Mouse (Mus musculus): ENCODE data around the gene Synj2. TPM values are rescaled to one million over a fixed set of nuclear protein-coding genes. Genes with fewer than 3 reads are reported as not detected.
A peak's percentile ranks its signal among the peaks of the same experiment; 100 is the strongest.
"Not testable (repeated sequence)": the region's sequence is repeated elsewhere in the genome, so short reads cannot be mapped to it uniquely, and the experiment has no call there.

Gene Synj2
- total RNA-seq, 2 experiments from 2014 or later, result 121 to 135 TPM

DNA sequence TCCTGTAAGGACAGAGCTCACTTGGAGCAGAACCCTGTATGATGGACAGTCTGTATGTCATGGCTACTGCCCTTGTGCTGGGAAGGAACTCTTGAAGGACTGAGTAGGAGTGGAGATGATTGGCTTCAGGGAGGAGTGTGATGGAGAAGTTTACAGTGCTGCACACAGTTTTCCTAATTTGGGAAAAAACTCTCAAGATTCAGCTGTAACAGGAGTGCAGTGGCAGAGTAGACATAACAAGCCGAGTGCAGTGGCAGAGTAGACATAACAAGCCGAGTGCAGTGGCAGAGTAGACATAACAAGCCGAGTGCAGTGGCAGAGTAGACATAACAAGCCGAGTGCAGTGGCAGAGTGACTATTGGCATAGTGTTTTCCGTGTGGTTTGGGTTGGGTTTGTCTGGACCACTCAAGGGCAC, 80.3 kb downstream of the Synj2 start:
- DNase-seq (ENCODE audit: low spot score in 2 of 2), result not testable (repeated sequence)

GRCm38 (mm10) chr17:6025831-6026230, 84.8 kb downstream of the Synj2 start:
- DNase-seq (ENCODE audit: low spot score in 2 of 2), result no peak

GRCm38 (mm10) chr17:6035661-6036060, 94.6 kb downstream of the Synj2 start:
- no peak for DNase-seq (ENCODE audit: low spot score in 2 of 2)

DNA sequence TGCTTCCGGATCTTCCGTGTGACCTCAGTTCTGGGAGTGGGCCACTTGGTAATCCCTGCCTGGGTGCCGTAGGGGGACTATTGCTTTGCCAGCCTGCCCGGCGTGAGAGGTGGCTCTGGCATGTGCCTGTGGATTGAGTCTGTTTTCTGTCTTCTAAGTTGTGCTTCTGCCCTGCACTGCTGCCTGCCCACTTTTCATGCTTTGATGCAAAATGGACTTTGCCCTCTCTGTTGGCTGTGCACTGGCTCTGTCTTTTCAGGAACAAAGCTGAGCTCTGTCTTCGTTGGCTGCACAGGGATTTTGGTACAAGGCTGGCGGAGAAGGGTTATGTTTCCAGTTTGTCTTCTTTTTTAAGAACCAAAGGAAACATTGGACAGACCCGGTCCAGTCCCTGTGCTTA, 95.4 kb downstream of the Synj2 start:
- DNase-seq (ENCODE audit: low spot score in 2 of 2), result no peak

GRCm38 (mm10) chr17:6036872-6037271, 95.8 kb downstream of the Synj2 start:
- DNase-seq (ENCODE audit: low spot score in 2 of 2), result no peak

GRCm38 (mm10) chr17:6037507-6037906, 96.4 kb downstream of the Synj2 start:
- no peak for DNase-seq (ENCODE audit: low spot score in 2 of 2)

- no peak for DNase-seq (ENCODE audit: low spot score in 2 of 2)
These were observed 111.7 kb downstream of the Synj2 start for GRCm38 (mm10) chr17:6052801-6053200.

DNA sequence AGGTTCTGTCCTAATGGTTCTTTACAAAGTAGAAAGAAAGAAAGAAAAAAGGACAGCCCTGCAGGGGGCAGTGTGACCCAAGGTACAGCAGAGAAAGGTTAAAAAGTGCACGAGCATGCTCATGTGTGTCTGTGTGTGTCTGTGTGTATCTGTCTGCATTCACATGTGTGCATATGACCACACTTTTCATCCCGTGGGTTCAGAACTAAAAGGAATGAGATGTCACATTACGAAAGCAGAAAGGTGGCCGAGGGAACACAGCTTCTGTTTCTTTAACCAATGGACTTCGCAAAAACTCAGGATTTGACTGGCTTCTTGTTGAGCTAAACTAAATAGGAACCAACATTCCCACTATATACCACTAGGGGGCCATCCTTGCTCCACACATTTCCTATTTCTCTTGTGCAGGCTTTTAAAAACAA, 113.9 kb downstream of the Synj2 start:
- peak in 1 of 2 experiments; percentile 44 for DNase-seq (ENCODE audit: low spot score in 2 of 2)

DNA sequence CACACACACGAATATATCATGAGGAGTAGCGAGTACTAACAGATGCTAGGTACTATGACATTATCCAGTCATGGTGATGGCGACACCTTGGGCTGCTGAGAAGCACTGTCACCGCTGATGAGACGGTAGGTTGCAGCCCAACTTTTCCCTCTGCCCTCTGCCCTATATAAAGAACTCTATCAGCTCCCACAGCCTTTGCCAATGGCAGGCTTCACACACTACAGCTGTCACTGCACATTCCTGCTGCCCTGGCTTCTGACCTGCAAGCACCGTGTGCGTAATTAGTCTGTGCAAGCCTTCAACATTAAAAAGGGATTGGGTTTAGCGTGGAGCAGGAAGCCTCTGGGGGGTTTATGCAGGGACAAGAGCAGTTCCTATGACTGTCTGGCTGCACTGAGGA, 121.7 kb downstream of the Synj2 start:
- DNase-seq (ENCODE audit: low spot score in 2 of 2), result no peak

DNA sequence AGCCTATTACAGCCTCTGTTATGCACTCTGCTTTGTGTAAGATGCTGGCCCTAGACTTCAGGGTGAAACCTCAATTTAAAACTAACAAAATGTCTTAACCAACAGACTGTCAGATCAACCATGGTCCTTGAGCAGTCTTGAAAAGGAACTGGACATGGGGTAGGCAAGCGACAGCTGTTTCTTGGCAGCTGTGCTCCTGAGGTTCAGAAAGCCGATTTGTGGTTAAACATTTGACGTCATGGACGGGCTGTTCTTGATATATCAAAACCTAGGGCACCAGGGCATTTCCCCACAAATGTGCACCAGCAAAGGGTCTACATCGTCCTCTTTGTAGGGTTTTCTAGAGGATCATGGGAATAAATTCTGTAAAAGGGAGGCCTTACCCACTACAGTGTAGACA, 122.5 kb downstream of the Synj2 start:
- no peak for DNase-seq (ENCODE audit: low spot score in 2 of 2)

DNA sequence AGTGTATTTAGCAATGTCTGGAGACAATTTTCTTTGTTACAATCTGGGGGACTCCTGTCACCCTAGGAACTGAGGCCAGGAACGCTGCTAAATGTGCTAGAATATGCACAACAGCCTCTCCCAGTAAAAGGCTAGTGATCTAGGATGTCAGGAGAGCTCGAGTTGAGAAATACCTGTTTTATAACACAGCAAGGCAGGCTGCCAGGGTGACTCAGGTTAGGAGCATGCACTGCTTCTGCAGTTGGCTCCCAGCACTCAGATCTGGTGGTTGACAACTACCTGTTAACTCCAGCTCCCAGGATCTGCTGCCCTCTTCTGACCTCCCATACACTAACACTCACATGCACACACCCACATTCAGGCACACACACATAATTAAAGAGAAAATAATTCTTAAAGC, 124.9 kb downstream of the Synj2 start:
- no peak for DNase-seq (ENCODE audit: low spot score in 2 of 2)

DNA sequence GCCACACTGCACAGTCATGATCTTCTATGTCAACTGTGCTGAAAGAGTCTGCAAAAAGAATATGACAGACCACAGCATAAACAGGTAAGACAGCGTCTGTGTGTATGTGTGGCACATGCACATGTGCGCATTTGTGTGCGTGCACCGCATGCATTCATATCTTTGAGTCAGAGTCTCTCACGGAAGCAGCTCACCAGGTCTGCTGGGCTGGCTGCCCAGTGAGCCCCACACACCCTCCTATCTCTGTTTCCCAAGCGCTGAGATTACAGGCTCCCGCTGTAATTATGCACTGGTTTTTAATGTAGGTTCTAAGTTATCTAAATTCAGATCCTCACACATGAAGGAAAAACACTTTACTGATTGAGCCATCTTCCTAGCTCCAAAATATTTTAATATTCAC, 126.5 kb downstream of the Synj2 start:
- no peak for DNase-seq (ENCODE audit: low spot score in 2 of 2)

GRCm38 (mm10) chr17:6069866-6070265, 128.8 kb downstream of the Synj2 start:
- no peak for DNase-seq (ENCODE audit: low spot score in 2 of 2)

GRCm38 (mm10) chr17:6073405-6073804, 132.3 kb downstream of the Synj2 start:
- DNase-seq (ENCODE audit: low spot score in 2 of 2), result no peak

DNA sequence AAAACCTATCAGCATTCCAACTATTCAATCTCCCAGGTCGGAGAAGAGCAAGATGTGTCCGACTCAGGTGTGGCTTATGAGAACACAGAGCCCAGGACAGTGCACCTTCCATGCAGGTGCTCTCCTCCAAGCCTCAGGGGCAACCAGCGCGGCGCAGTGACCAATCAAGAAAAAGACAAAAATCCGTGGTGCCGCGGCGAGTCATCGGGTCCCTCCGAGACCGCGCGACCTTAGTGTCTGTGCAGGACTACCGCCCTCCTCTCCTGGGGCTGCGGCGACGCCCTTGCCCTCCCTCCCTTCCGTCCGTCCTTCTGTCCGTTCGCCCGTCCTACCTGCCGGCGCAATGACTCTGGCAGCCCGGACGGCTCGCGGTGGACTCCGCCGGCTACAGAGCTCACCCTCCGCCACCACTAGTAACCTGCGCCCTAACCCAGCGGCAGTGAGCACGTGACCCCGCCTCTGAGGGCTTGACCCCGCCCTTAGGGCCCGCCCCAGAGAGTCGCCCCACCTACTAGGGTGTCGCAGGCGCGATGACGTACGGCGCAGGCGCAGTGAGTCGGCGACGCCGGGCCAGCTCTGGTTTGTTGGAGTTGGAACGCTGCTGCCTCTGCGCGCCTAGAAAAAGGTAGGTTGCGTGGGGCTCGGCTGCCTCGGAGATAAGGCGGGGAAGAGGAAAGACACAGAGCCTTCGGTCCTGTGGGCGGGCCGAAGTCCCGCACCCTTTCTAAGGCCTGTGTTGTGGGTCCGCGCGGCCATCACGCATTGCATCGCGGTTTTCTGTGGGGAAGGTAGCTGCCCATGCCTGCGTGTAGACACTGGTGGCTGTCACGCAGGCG, 138.4 kb downstream of the Synj2 start, which contains the start of the genes Serac1 and Gtf2h5:
Gene Serac1 (minus strand): TSS at position 455 of the 836 bp plus-strand sequence.
Gene Gtf2h5 (plus strand): TSS at position 500 of the 836 bp plus-strand sequence.
- DNase-seq (ENCODE audit: low spot score in 2 of 2), result peak; percentile 98 to 99

DNA sequence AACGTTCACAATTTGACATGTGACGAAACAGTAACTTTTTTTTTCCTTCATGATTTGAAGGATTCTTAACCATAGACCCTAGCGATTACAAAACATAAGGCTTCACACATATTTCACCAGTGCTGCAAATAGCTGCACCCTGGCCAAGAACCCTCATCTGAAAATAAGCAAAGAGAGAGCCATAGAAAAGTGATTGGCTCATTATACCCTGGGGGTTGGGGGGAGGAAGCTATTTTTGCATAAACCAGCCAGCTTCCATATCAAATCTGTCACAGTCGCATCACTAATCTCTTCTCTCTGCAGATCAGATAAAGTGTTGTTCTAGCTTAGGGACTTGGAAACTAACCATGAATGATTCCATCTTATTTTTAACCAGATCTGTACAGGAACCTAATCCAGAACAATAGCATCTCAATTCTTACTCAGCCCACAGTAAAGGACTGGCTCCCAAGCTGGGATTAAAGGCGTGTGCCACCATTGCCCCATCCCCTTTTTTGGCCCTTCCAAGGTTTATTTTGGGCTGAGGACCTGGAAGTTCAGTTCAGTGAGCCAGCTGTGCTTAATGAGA, 142.3 kb downstream of the Synj2 start:
- no peak for DNase-seq (ENCODE audit: low spot score in 2 of 2)

GRCm38 (mm10) chr17:6091604-6092003, 150.5 kb downstream of the Synj2 start:
- DNase-seq (ENCODE audit: low spot score in 2 of 2), result no peak

Other genes starting within 250 kb of the Synj2 start
- gene Snx9, start 100.0 kb upstream of the Synj2 start, total RNA-seq (2021), result 10 to 100 TPM; 15.5 to 16.7 TPM
- 10 to 100 TPM; 16.1 to 17.3 TPM for gene Serac1, start 138.5 kb downstream of the Synj2 start, total RNA-seq (2021)
- 100 to 1,000 TPM; 104 to 113 TPM for gene Gtf2h5, start 138.5 kb downstream of the Synj2 start, total RNA-seq (2021)
- gene Tulp4, start 165.2 kb downstream of the Synj2 start, total RNA-seq (2021), result 100 to 1,000 TPM; 355 to 366 TPM